Mouse (Mus musculus) liver, embryonic 14.5 days (tissue): ENCODE measurements around the gene Tlk2.

Experiments
- CTCF ChIP-seq: IDR thresholded peaks from 2 replicates; pipeline ENCODE4 v1.5.1; 2016; ENCODE audit warnings: antibody characterized with exemption, low read depth, control low read depth
- EP300 ChIP-seq: IDR thresholded peaks from 2 replicates; pipeline ENCODE4 v1.6.1; 2016; ENCODE audit warnings: antibody characterized with exemption, low read depth

DNA sequence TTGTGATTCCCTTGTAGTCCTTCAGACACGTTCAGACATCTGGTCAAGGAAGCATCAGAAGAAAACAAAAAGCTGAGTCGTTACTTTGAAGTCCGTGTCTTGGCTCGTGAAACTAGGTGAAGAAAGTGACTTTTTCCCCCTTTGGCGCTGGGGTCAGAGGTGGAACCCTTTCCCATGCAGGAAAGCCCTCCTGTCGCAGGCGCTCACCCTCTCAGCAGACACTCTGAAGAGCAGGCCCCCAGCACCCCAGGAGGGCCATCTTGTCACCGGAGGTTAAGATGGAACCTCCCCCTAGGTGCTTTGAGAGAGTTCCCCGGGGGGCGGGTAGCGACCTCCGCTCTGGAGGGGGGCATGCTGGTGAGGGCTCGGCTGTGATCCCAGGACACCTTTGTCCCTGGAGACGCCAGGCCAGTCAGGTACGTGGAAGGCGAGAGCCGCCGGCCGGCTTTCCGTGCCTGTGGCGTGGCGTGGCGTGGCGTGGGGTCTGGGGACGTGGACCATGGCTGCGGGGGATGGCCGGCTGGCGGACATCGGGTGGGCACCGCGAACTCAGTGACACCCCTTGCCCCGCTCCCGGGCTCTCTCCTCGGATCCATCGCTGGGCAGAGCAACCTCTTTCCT, 2.0 kb downstream of the Tlk2 start:
- TF ChIP-seq CTCF, result no peak
- no peak for TF ChIP-seq EP300
